Mouse (Mus musculus): ENCODE data around the gene Scand1. TPM values are rescaled to one million over a fixed set of nuclear protein-coding genes. Genes with fewer than 3 reads are reported as not detected.

Gene Scand1
- polyA plus RNA-seq, 1 experiment from 2014 or later, result 61.0 TPM

DNA sequence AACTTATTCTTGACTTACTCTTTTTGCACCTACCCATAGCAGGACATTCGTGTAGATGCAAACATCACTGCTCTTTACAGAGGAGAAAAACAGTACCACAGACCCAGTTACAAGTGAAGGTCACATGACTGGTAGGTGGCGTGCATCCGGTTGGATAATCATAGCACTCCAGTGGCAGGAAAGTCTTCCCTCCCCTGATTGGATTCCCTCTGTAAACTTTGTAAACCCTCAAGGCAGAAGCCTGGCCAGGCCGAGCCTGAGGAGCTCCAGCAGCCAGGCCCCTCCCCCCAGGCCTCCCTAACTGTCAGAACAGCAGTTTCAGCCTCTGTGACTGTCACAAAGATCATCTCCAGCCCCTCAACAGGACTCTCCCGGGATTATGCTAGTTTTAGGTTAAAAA, 12.2 kb upstream of the Scand1 start:
- WGBS, result 17% methylated on average over 5 of the region's 5 CpGs
- H3K4me2 ChIP-seq, result peak overlapping the region; percentile 23
- no peak overlapping the region for H3K4me3 ChIP-seq
- H3K27me3 ChIP-seq, result no peaks in the 10 kb centered on the region; the same call in 1 of the 2 replicates
- peak; percentile 61; the same call in 1 of the 2 replicates for ATAC-seq (replicated peaks; ENCODE audit: insufficient number of reproducible peaks, insufficient read depth, low FRiP score, low read depth)
- no peaks in the 10 kb centered on the region for H3K9me3 ChIP-seq (replicated peaks)
- H3K4me1 ChIP-seq (replicated peaks), result peaks cover 16% of the 10 kb centered on the region
- no peak overlapping the region for H3K9ac ChIP-seq
- H3K36me3 ChIP-seq, result no peaks in the 10 kb centered on the region
- H3K27ac ChIP-seq, result peak overlapping the region; percentile 70

DNA sequence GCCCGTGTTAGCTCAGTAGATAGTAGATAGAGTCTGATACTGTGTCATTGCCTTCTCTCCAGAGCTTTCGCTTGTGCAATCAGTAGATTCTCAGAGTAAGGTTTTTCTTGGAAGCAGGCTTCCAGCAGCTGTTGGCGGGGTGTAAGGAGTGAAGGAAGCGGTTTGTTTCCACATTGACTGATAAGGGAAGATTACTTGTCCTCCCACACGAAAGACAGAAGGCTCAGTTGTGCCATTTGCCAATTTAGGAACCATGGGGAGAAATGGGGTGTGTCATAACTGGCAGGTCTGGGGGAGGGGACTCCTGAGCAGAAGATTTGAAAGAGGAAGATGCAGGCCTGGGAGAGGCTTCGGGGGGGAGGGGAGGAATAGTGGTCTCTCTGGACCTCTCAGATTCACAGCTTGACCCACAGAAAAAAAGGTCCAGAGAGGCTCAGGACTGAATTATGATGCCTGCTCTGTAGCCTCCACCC, 11.6 kb upstream of the Scand1 start:
- peaks cover 16% of the 10 kb centered on the region for H3K4me1 ChIP-seq (replicated peaks)
- H3K27ac ChIP-seq, result peak overlapping the region; percentile 70
- peak overlapping the region; percentile 23 for H3K4me2 ChIP-seq
- no peak overlapping the region for H3K9ac ChIP-seq
- WGBS, result 11% methylated on average over 6 of the region's 6 CpGs
- no peaks in the 10 kb centered on the region for H3K36me3 ChIP-seq
- peak; percentile 80 for ATAC-seq (replicated peaks; ENCODE audit: insufficient number of reproducible peaks, insufficient read depth, low FRiP score, low read depth)
- H3K4me3 ChIP-seq, result no peak overlapping the region
- H3K27me3 ChIP-seq, result no peaks in the 10 kb centered on the region; the same call in 1 of the 2 replicates
- no peaks in the 10 kb centered on the region for H3K9me3 ChIP-seq (replicated peaks)

DNA sequence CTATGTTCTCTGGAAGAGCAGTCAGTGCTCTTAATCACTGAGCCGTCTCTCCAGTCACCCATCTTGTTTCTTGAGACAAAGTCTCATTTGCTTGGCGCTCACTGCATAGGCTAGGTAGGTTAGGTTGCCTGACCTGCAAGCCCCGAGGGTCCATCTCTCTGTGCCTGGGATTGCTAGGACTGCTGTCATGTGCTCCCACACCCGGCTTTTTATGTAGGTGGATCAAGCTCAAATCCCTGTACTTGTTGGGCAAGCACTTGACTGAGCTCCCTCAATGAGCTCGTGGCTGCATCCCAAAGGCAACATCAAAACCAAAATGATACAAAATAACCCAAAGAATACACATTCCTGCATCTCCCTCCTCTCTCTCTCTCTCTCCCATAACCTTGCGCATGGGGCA, 9.0 kb upstream of the Scand1 start:
- Histone ChIP-seq H3K36me3 (no peaks in the 10 kb centered on the region), H3K4me3 (no peak overlapping the region), H3K9ac (no peak overlapping the region), H3K9me3 (replicated peaks) (no peaks in the 10 kb centered on the region), H3K27me3 (no peaks in the 10 kb centered on the region; the same call in 1 of the 2 replicates), H3K27ac (no peak overlapping the region), H3K4me1 (replicated peaks) (peaks cover 16% of the 10 kb centered on the region), H3K4me2 (no peak overlapping the region)
- ATAC-seq (replicated peaks; ENCODE audit: insufficient number of reproducible peaks, insufficient read depth, low FRiP score, low read depth), result no peak
- 86% methylated on average over 6 of the region's 6 CpGs for WGBS

DNA sequence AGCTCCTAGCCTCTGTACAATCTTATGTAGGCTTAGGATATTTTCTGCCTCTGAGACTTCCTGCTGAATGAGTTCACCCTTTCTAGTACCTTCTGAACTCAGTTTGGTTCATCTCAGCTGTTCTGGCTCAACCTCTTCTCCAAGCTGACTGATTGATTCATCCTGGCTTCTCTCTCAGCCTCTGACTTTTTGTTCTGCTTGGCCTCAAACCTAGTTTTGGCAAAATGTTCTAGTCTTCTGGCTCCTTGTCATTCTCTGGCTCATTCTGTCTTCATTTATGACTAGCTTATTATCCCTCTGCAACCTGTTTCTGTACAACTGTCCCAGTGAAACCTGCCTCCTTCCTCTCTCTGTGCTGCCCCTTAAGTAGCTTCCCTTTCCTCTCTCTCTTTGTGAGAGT, 6.0 kb upstream of the Scand1 start:
- no peak overlapping the region for H3K4me3 ChIP-seq
- no peak for ATAC-seq (replicated peaks; ENCODE audit: insufficient number of reproducible peaks, insufficient read depth, low FRiP score, low read depth)
- no peak overlapping the region for H3K9ac ChIP-seq
- no peaks in the 10 kb centered on the region for H3K9me3 ChIP-seq (replicated peaks)
- no peaks in the 10 kb centered on the region for H3K36me3 ChIP-seq
- no peaks in the 10 kb centered on the region; the same call in 1 of the 2 replicates for H3K27me3 ChIP-seq
- H3K4me2 ChIP-seq, result no peak overlapping the region
- H3K4me1 ChIP-seq (replicated peaks), result peaks cover 1% of the 10 kb centered on the region; the same call in 1 of the 2 replicates
- H3K27ac ChIP-seq, result no peak overlapping the region

DNA sequence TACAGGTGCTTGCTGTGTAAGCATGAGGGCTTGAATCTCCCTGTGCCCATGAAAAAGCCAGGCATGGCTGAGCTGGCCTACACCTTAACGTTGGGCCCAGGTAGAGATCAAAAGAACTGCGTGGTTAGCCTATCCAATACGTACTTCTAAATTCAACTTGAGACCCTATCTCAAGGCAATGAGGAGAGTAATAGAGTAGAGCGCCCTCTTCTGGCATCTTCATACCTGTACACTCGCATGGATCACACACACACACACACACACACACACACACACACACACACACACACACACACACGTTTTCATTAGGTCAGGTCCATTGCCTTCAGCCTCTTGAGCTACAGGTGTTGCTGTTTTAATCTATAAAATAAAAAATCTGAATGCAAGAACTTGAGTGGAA, 2.3 kb upstream of the Scand1 start:
- H3K9ac ChIP-seq, result no peak overlapping the region
- H3K4me3 ChIP-seq, result no peak overlapping the region
- WGBS, result 94% methylated on average over 6 of the region's 6 CpGs
- H3K27me3 ChIP-seq, result no peaks in the 10 kb centered on the region
- no peak for ATAC-seq (replicated peaks; ENCODE audit: insufficient number of reproducible peaks, insufficient read depth, low FRiP score, low read depth)
- H3K9me3 ChIP-seq (replicated peaks), result no peaks in the 10 kb centered on the region
- H3K4me1 ChIP-seq (replicated peaks), result peaks cover 8% of the 10 kb centered on the region; the same call in 1 of the 2 replicates
- no peaks in the 10 kb centered on the region for H3K36me3 ChIP-seq
- no peak overlapping the region for H3K27ac ChIP-seq
- H3K4me2 ChIP-seq, result no peak overlapping the region

DNA sequence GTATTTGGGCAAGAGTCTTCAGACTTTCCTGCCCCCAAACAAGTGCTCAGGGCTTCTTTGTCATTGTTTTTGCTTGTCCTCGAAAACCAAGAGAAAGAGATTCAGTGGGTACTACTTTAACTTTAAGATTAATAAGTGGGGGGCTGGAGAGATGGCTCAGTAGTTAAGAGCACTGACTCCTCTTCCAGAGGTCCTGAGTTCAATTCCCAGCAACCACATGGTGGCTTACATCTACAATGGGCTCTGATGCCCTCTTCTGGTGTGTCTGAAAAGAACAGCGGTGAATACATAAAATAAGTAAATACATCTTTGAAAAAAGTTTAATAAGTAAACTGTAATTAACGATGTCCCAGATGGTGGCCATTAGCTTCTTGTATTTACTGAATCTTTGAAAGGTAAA, 649 bp upstream of the Scand1 start:
- H3K4me1 ChIP-seq (replicated peaks), result peaks cover 8% of the 10 kb centered on the region; the same call in 1 of the 2 replicates
- peak overlapping the region; percentile 82 for H3K4me3 ChIP-seq
- no peak for ATAC-seq (replicated peaks; ENCODE audit: insufficient number of reproducible peaks, insufficient read depth, low FRiP score, low read depth)
- no peaks in the 10 kb centered on the region for H3K9me3 ChIP-seq (replicated peaks)
- H3K9ac ChIP-seq, result peak overlapping the region; percentile 90
- no peaks in the 10 kb centered on the region for H3K36me3 ChIP-seq
- WGBS, result 55% methylated on average over 3 of the region's 3 CpGs
- H3K27me3 ChIP-seq, result no peaks in the 10 kb centered on the region
- peak overlapping the region; percentile 97 for H3K27ac ChIP-seq
- peak overlapping the region; percentile 88 for H3K4me2 ChIP-seq

DNA sequence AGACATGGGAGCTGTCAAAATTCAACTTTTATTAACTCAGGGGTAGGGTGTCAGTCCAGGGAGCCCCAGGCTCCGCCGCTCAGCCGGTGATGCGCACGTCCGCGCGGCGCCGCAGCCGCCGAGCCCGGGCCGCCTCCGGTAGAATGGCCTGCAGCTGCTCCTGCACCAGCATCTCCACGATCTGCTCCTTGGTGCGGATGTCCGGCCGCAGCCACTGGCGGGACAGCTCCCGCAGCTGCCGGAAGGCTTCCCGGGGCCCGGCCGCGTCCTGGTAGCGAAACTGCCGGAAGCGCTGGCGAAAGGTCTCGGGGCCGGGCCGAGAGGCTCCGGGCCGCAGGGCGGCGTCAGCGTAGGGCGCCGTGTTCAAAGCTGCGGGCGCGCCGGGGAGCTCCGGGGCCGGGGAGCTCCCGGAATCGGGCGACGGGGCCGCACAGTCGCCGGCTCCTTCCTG, 638 bp downstream of the Scand1 start:
- Histone ChIP-seq H3K9ac (peak overlapping the region; percentile 90), H3K27me3 (no peaks in the 10 kb centered on the region), H3K4me3 (peak overlapping the region; percentile 82), H3K27ac (peak overlapping the region; percentile 97), H3K9me3 (replicated peaks) (no peaks in the 10 kb centered on the region), H3K4me2 (peak overlapping the region; percentile 88), H3K36me3 (no peaks in the 10 kb centered on the region), H3K4me1 (replicated peaks) (peaks cover 8% of the 10 kb centered on the region; the same call in 1 of the 2 replicates)
- ATAC-seq (replicated peaks; ENCODE audit: insufficient number of reproducible peaks, insufficient read depth, low FRiP score, low read depth), result peak; percentile 73
- WGBS, result under 1% methylated on average over 47 of the region's 53 CpGs

DNA sequence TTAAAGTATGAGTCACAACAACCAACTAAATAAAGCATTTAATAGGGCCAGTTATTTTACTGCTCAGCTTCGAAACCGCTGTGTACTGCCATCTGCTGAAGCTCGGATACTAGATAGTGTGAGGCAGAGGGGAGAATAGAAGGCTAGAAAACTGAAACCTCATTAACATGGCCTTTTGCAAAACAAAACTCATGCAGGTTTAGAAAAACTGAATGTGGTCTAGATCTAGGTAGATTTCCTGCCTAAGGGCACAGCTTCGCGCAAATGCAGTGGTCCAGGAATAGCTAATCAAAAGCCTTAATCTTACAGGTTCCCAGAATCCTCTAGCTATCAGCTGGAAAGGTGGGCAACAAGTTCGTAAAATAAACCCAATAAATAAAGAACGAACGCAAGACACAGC, 1.1 kb downstream of the Scand1 start:
- Histone ChIP-seq H3K27ac (peak overlapping the region; percentile 97), H3K4me2 (peak overlapping the region; percentile 88), H3K9me3 (replicated peaks) (no peaks in the 10 kb centered on the region), H3K4me3 (peak overlapping the region; percentile 82), H3K27me3 (no peaks in the 10 kb centered on the region), H3K4me1 (replicated peaks) (peaks cover 8% of the 10 kb centered on the region; the same call in 1 of the 2 replicates), H3K36me3 (0 out of 2 replicates have a peak, but pooled peaks cover 3% of the 10 kb centered on the region), H3K9ac (peak overlapping the region; percentile 90)
- 17% methylated on average over 8 of the region's 8 CpGs for WGBS
- no peak for ATAC-seq (replicated peaks; ENCODE audit: insufficient number of reproducible peaks, insufficient read depth, low FRiP score, low read depth)

DNA sequence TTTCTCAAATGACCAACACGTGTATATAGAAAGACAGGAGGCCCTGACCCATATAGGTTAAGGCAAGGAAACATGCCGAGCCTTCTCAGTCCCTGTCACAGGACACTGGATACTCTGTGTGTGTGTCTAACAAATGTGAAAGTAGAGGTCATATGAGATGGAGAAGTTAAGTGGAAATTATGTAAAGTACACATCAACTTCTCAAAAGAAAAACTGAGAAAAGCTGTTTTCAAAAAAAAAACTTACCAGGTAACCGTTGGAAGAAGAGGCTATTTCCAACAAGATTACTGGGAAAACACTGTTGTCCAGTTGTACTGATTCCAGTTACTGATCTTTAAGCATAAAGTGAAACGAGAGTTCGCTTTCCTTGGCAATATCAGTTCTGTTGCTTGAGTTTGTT, 1.6 kb downstream of the Scand1 start:
- Histone ChIP-seq H3K9ac (no peak overlapping the region), H3K27ac (peak overlapping the region; percentile 97; the same call in 1 of the 2 replicates), H3K4me2 (peak overlapping the region; percentile 88)

DNA sequence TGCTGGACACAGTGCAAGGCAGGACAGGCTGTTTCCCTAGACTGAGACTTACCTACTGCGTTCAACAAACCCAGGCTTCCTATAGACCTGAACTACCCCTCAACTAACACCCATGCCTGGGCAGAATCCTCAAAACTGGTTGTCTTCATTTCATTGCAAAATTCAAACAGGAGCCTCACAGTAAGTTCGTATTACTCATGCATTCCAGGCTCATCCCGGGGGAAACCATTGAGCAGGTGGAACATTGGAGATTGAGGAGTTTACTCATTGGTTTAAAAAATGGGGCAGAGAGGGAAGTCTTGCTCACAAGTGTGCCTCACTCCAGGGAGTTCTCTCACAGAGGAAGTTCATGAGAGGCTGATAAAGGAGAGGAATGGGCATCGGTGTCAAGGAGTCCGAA, 2.0 kb downstream of the Scand1 start:
- H3K36me3 ChIP-seq, result peaks cover 5% of the 10 kb centered on the region; the same call in 1 of the 2 replicates
- WGBS, result 91% methylated on average over 5 of the region's 5 CpGs
- H3K4me2 ChIP-seq, result no peak overlapping the region
- no peaks in the 10 kb centered on the region for H3K27me3 ChIP-seq
- H3K4me3 ChIP-seq, result no peak overlapping the region
- H3K4me1 ChIP-seq (replicated peaks), result peaks cover 8% of the 10 kb centered on the region; the same call in 1 of the 2 replicates
- H3K9me3 ChIP-seq (replicated peaks), result no peaks in the 10 kb centered on the region
- ATAC-seq (replicated peaks; ENCODE audit: insufficient number of reproducible peaks, insufficient read depth, low FRiP score, low read depth), result no peak
- no peak overlapping the region for H3K9ac ChIP-seq
- no peak overlapping the region for H3K27ac ChIP-seq

More for the DNA sequence above, 1.6 kb downstream of the Scand1 start:
- 87% methylated on average over 5 of the region's 5 CpGs for WGBS
- Histone ChIP-seq H3K4me1 (replicated peaks) (peaks cover 8% of the 10 kb centered on the region; the same call in 1 of the 2 replicates), H3K9me3 (replicated peaks) (no peaks in the 10 kb centered on the region), H3K27me3 (no peaks in the 10 kb centered on the region), H3K36me3 (0 out of 2 replicates have a peak, but pooled peaks cover 3% of the 10 kb centered on the region), H3K4me3 (peak overlapping the region; percentile 82)
- no peak for ATAC-seq (replicated peaks; ENCODE audit: insufficient number of reproducible peaks, insufficient read depth, low FRiP score, low read depth)

DNA sequence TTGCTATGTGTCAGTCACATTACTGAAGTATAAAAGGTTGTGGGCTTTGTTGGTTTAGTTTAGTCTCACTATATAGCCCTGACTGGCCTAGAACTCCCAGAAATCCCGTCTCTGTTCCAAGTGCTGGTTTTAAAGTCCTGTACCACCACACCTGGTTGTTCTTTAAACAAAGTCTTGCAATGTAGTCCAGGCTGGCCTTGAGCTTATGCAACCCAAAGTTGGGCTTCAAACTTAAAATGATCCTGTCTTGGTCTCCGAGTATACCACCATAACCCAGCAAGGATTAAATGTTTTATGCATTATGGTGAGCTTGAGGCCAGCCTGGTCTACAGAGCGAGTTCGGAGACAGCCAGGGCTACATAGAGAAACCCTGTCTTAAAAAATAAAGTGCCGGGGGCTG, 2.6 kb downstream of the Scand1 start:
- no peak for ATAC-seq (replicated peaks; ENCODE audit: insufficient number of reproducible peaks, insufficient read depth, low FRiP score, low read depth)
- Histone ChIP-seq H3K27me3 (no peaks in the 10 kb centered on the region), H3K4me2 (no peak overlapping the region), H3K27ac (no peak overlapping the region), H3K4me1 (replicated peaks) (peaks cover 8% of the 10 kb centered on the region; the same call in 1 of the 2 replicates), H3K9ac (no peak overlapping the region), H3K36me3 (peaks cover 10% of the 10 kb centered on the region), H3K9me3 (replicated peaks) (no peaks in the 10 kb centered on the region), H3K4me3 (no peak overlapping the region)
- WGBS, result 92% methylated on average over 5 of the region's 5 CpGs

DNA sequence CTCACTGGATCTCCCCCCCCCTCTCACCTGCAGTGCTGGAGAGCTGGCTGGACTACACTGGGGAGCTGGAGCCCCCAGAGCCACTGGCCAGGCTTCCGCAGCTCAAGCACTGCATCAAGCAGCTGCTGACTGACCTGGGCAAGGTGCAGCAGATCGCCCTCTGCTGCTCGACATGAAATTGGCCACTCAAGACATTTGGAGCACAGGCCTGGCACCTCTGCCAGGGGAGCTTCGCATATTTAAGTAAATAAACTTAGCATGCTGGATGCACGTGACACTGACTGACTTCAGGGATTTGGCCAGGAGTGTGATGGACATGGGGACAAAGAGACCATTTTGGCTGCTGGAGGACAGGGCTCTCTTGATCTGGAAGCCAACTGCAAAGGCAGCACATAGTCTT, 5.2 kb downstream of the Scand1 start:
- H3K36me3 ChIP-seq, result peaks cover 33% of the 10 kb centered on the region
- H3K4me1 ChIP-seq (replicated peaks), result peaks cover 5% of the 10 kb centered on the region; the same call in 1 of the 2 replicates
- H3K9ac ChIP-seq, result no peak overlapping the region

More for the DNA sequence above, 5.2 kb downstream of the Scand1 start:
- no peak overlapping the region for H3K27ac ChIP-seq
- 53% methylated on average over 5 of the region's 5 CpGs for WGBS
- no peak overlapping the region for H3K4me3 ChIP-seq
- no peaks in the 10 kb centered on the region for H3K9me3 ChIP-seq (replicated peaks)
- H3K4me2 ChIP-seq, result no peak overlapping the region
- ATAC-seq (replicated peaks; ENCODE audit: insufficient number of reproducible peaks, insufficient read depth, low FRiP score, low read depth), result no peak
- no peaks in the 10 kb centered on the region for H3K27me3 ChIP-seq
